Mouse (Mus musculus): ENCODE measurements at regions not wholly inside any gene's neighbourhood (a gene's known extent, or its start where the extent isn't known, plus 50 kb on each side); places are given as distances from the start of the nearest gene placed in this dataset.

DNA sequence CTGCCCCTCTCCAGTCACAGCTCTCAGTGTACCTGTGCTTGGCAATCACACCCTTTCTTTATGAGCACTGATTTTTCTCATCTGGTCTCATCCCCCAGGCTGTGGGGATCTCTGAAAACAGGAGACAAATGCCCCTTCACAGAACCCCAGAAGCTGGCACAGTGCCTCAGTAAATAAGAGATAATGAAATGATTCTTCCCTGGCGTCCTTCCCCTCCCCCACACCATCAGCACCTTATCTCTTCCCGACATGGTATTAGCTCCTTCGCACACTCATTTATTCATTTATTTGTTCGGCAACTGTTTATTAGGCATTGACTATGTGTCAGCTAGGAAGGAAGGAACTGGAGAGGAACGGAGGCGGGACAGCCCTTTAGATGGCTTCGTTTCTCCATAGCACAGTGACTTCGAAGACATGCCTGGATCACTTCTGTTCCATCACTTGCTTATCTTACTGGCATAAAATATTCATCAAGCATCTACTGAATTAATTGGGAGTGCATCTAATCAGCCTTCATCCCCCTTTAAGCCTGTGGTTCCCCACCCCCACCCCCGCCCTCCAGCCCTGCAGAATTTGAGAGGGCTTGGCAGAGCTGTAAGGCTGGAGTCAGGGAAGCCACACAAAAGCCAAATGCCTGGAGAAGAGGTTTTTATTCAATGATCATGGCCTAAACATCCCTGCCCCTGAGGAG lies 51.6 kb upstream of the Tbc1d21 start:
- intact Hi-C loops (cut with DNase I): no loop called here
- DNase-seq (ENCODE audit: low spot score in 2 of 2): no peak

- intact Hi-C loops (cut with DNase I): no loop called here
Observed at GRCm38 (mm10) chr9:58428795-58429194, 58.5 kb upstream of the Tbc1d21 start.

GRCm38 (mm10) chr9:58430772-58431171 lies 57.6 kb upstream of the Insyn1 start:
- DNase-seq (ENCODE audit: low spot score in 2 of 2): no peak
- intact Hi-C loops (cut with DNase I): no loop called here

More at GRCm38 (mm10) chr9:58428795-58429194, 58.5 kb upstream of the Tbc1d21 start:
- no peak for DNase-seq (ENCODE audit: low spot score in 2 of 2)

GRCm38 (mm10) chr9:58432793-58433370 lies 55.5 kb upstream of the Insyn1 start:
- intact Hi-C loops (cut with DNase I): no loop called here
- no peak for DNase-seq (ENCODE audit: low spot score in 2 of 2)

DNA sequence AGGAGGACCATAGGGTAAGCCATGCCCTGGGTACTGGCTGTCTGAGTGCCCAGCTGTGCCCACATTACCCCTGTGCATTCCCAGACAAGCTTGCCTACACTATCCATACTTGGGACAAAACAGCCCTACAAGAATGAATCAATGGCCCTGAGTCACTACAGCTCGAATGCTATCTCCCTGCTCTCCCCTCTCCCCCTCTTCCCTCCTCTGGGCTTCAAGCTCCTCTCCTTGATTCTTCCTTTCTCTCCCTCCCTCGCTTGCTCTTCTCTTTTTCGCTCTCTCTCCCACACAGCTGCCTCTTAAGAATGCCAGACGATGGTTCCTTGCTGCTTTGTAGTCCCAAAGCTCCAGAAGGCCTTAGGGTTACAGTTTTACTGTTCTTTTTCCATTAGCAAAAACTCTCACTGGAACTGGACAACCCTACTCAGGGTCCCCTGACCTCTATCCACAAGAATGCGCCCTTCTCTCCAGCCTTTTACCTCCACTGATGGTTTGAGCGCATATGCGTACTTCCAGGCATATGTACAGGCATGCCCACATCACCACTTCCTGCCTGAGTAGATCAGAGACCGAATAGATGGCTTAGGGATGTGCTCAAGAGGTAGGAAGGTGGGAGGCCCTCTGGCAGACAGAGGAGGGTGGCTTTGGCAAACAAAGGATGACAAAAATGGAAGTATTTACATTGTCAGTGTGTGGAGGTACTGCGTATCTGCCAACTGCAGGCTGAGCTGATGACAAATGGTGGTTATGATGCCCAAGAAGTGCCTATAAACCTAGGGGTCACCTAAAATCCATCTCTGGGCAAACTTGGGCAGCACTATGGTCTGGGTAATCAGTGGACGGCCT lies 51.9 kb upstream of the Insyn1 start:
- no peak for DNase-seq (ENCODE audit: low spot score in 2 of 2)
- intact Hi-C loops (cut with DNase I): no loop called here

GRCm38 (mm10) chr9:58437541-58437940 lies 50.9 kb upstream of the Insyn1 start:
- intact Hi-C loops (cut with DNase I): no loop called here
- peak in 1 of 2 experiments; percentile 11 for DNase-seq (ENCODE audit: low spot score in 2 of 2)

DNA sequence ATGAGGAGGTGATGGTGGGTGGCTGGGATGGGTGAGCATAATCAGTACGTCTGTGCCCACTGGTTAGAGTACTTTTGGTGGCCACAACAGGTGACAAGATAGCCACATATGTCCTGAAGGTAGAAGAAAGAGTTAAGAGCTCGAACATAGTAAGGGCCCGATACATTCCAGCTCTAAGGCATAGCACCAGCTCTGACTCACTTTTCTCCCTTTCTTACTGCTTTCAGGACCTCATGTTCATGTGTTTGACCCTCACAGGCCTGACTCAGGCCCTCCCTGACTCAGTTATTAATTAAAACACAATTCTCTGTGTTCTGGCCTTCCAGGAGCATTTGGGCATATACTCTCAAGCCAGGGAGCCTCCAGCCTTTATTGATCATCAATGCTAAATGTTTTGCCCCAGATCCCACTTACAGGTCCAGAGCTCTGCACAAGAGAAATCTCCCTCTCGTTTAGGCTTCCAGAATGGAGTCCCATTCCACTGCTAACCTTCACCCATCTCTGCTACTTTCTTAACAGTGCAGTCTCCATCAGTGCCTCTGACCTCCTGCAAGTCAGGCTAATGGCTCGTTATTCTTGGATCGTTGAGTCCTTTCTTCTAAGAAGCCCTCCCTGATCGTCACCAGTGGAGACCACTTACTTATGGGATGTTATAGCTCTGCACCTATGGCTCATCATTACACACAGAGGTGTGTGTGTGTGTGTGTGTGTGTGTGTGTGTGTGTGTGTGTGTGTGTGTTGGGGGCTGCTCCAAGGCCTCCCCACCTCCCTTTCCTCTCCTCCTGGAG lies 50.1 kb upstream of the Insyn1 start:
- DNase-seq (ENCODE audit: low spot score in 2 of 2): no peak
- intact Hi-C loops (cut with DNase I): no loop called here
